Mouse (Mus musculus) hindbrain, embryonic 11.5 days (tissue): ENCODE measurements at regions not wholly inside any gene's neighbourhood (a gene's known extent, or its start where the extent isn't known, plus 50 kb on each side); places are given as distances from the start of the nearest gene placed in this dataset.

Source experiments
- ATAC-seq: fragments of 200-750 bp; cut with Nextera tagmentation; 2 replicates; pipeline ENCODE4 v1.8.0; 2017; ENCODE audit warnings: mild to moderate bottlenecking, moderate TSS enrichment, moderate library complexity; ENCODE audit not compliant: low FRiP score
- DNase-seq: peaks from one replicate; pipeline ENCODE4 v3.0.0-alpha.2; 2015; ENCODE audit warnings: low spot score
- H3K27ac ChIP-seq: fragments of 300-500 bp; sonication (generic); 2 replicates; pipeline ENCODE4 v1.5.1; 2014; ENCODE audit warnings: mild to moderate bottlenecking, low read depth, low read length
- H3K27me3 ChIP-seq: fragments of 300-500 bp; sonication (generic); 2 replicates; pipeline ENCODE4 v1.6.1; 2014; ENCODE audit warnings: mild to moderate bottlenecking, low read length, moderate library complexity, mixed read lengths; ENCODE audit not compliant: control insufficient read depth, insufficient read depth
- H3K36me3 ChIP-seq: fragments of 300-500 bp; sonication (generic); 2 replicates; pipeline ENCODE4 v1.6.1; 2014; ENCODE audit warnings: mild to moderate bottlenecking, low read length, moderate library complexity, mixed read lengths; ENCODE audit not compliant: control insufficient read depth, insufficient read depth
- H3K4me1 ChIP-seq: fragments of 300-500 bp; sonication (generic); replicated peaks from 2 replicates; pipeline ENCODE4 v1.6.1; 2014; ENCODE audit warnings: low read length, mixed read lengths; ENCODE audit not compliant: control insufficient read depth, insufficient read depth
- H3K4me2 ChIP-seq: fragments of 300-500 bp; sonication (generic); replicated peaks from 2 replicates; pipeline ENCODE4 v1.6.1; 2014; ENCODE audit warnings: mild to moderate bottlenecking, low read depth, low read length
- H3K4me3 ChIP-seq: fragments of 300-500 bp; sonication (generic); 2 replicates; pipeline ENCODE4 v1.5.1; 2014; ENCODE audit warnings: low read depth, low read length
- H3K9ac ChIP-seq: fragments of 300-500 bp; sonication (generic); 2 replicates; pipeline ENCODE4 v1.6.1; 2014; ENCODE audit warnings: low read depth, low read length
- H3K9me3 ChIP-seq: fragments of 300-500 bp; sonication (generic); 2 replicates; pipeline ENCODE4 v1.6.1; 2016; ENCODE audit warnings: low read length; ENCODE audit not compliant: control insufficient read depth
- WGBS: fragments of 180-500 bp; shearing (Covaris S2); extraction: QIAGEN DNeasy Blood & Tissue Kit; methylation state at CpG from one replicate; pipeline ENCODE4 v1.1.7; 2014; 5-methylcytosine and 5-hydroxymethylcytosine counted together

DNA sequence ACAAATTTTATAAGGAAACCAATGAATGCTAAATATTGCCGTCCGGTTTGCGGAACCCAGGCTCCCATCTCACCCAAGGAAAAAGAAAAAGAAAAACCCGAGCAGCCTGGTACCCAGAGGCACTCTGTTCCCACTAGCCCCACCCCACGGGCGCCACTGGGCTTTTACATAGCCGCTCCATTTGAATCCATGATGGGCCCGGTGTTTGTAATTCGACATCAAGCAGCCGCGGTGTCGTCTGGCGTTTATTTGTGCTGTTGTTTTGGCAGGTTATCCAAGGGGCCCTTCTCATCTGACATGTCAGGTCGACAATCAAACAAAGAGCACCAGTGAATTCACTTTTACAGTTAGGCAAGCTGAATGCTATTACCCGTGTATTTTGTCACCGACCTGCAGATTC lies 68.8 kb upstream of the Mgmt start:
- no peak overlapping the region for H3K4me3 ChIP-seq
- peak; percentile 58 for DNase-seq
- 0 out of 2 replicates have a peak overlapping the region, but pooled peaks have one; percentile 11 for H3K9ac ChIP-seq

DNA sequence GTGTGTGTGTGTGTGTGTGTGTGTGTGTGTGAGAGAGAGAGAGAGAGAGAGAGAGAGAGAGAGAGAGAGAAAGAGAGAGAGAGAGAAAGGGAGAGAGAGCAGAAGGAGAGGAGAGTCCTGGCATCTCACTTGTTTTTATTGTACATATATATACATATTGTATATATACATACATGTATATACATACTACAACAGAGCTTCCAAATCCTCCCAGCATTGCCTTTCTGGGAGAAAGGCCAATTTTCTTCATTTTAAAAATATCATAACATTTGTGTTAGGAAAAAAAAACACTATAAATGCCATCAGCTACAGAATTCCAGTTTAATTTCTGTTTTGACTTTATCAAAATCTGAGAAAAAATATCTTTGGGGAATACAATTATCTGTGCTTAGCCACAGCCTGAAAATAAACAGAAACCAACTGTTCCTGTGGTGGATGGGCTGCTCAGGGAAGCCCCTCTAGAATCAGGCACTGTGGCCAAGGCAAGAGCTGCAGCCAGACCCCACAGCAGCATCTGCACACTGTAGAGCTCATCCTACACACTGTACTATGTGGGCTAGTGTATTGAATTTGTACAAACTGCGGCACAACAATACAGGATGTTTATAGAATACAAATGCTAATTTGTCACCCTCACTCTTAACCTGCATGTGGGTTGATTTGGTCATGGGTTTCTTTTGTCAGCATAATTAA lies 64.6 kb upstream of the Mgmt start:
- peaks cover 7% of the 10 kb centered on the region; the same call in 1 of the 2 replicates for H3K4me1 ChIP-seq
- ATAC-seq: no peak
- H3K9ac ChIP-seq: no peak overlapping the region
- DNase-seq: no peak
- no peak overlapping the region for H3K4me3 ChIP-seq
- no peak overlapping the region for H3K4me2 ChIP-seq
- H3K9me3 ChIP-seq: no peaks in the 10 kb centered on the region
- no peaks in the 10 kb centered on the region for H3K27me3 ChIP-seq
- H3K36me3 ChIP-seq: no peaks in the 10 kb centered on the region
- WGBS: 100% methylated on average over 1 of the region's 1 CpGs
- H3K27ac ChIP-seq: no peak overlapping the region

More for the DNA sequence above, 68.8 kb upstream of the Mgmt start:
- no peak overlapping the region for H3K27ac ChIP-seq
- WGBS: 20% methylated on average over 16 of the region's 16 CpGs
- H3K4me1 ChIP-seq: peaks cover 7% of the 10 kb centered on the region; the same call in 1 of the 2 replicates
- no peaks in the 10 kb centered on the region for H3K27me3 ChIP-seq
- no peaks in the 10 kb centered on the region for H3K9me3 ChIP-seq
- peak overlapping the region; percentile 31 for H3K4me2 ChIP-seq
- ATAC-seq: no peak
- H3K36me3 ChIP-seq: no peaks in the 10 kb centered on the region

- H3K4me3 ChIP-seq: no peak overlapping the region
- WGBS: 78% methylated on average over 7 of the region's 7 CpGs
- H3K27ac ChIP-seq: no peak overlapping the region
- H3K9ac ChIP-seq: no peak overlapping the region
- no peaks in the 10 kb centered on the region for H3K27me3 ChIP-seq
- H3K36me3 ChIP-seq: no peaks in the 10 kb centered on the region
- ATAC-seq (no peak), DNase-seq (no peak)
- H3K4me2 ChIP-seq: no peak overlapping the region
- H3K9me3 ChIP-seq: no peaks in the 10 kb centered on the region
- H3K4me1 ChIP-seq: no peaks in the 10 kb centered on the region
Measured at GRCm38 (mm10) chr7:136832419-136832818, 62.0 kb upstream of the Mgmt start.

DNA sequence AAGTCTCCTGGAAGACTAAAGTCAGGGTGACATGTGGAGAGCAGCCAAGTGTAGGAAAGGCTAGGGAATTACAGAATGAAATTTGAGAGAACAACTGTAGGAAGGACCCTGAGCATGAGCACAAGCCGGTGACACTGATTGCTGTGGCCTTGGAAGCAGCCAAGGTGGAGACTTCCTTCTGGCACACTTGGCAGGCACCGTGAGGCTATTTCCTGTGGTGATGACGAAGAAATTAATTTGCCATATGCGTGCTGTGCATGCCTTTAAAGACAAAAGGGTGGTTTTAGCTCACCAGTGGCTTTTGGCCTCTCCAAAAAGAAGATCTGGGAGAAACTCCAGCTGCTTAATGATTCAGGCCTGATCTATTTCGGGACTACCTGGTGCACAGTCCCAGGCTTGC lies 55.4 kb upstream of the Mgmt start:
- ATAC-seq (no peak), DNase-seq (no peak)
- Histone ChIP-seq H3K27me3 (no peaks in the 10 kb centered on the region), H3K4me1 (no peaks in the 10 kb centered on the region), H3K36me3 (no peaks in the 10 kb centered on the region), H3K9me3 (no peaks in the 10 kb centered on the region), H3K27ac (no peak overlapping the region), H3K4me2 (no peak overlapping the region), H3K4me3 (no peak overlapping the region), H3K9ac (no peak overlapping the region)
- WGBS: 76% methylated on average over 5 of the region's 5 CpGs

DNA sequence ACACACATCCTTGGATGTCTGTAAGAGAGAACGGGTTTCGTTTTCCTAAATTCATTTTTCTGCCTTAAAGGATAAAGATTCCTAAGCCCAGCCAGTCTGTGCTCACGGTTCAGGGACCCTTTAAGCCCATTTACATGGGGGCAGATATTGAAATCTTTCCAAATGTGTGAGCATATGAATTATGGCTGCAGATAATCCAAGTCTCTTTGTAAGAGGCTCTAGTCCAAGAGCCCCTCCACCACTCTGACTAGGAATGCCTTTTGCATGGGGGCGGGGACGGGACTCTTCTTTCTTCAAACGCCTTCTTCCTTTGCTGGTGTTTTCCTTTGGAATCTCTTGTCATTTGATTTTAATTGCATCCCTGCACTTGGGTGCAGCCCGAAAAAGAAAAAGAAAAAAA lies 54.2 kb upstream of the Mgmt start:
- ATAC-seq: no peak
- DNase-seq: no peak
- no peaks in the 10 kb centered on the region for H3K9me3 ChIP-seq
- no peaks in the 10 kb centered on the region for H3K27me3 ChIP-seq
- H3K9ac ChIP-seq: no peak overlapping the region
- 75% methylated on average over 7 of the region's 7 CpGs for WGBS
- H3K4me2 ChIP-seq: no peak overlapping the region
- peaks cover 4% of the 10 kb centered on the region; the same call in 1 of the 2 replicates for H3K4me1 ChIP-seq
- H3K36me3 ChIP-seq: no peaks in the 10 kb centered on the region
- H3K27ac ChIP-seq: no peak overlapping the region
- no peak overlapping the region for H3K4me3 ChIP-seq

- no peak for ATAC-seq
- Histone ChIP-seq H3K9ac (no peak overlapping the region), H3K36me3 (no peaks in the 10 kb centered on the region), H3K27ac (no peak overlapping the region), H3K4me3 (no peak overlapping the region), H3K27me3 (no peaks in the 10 kb centered on the region), H3K4me1 (peaks cover 13% of the 10 kb centered on the region), H3K4me2 (no peak overlapping the region), H3K9me3 (no peaks in the 10 kb centered on the region)
- no peak for DNase-seq
- 44% methylated on average over 7 of the region's 7 CpGs for WGBS
Measured at GRCm38 (mm10) chr7:136842751-136843150, 51.7 kb upstream of the Mgmt start.

DNA sequence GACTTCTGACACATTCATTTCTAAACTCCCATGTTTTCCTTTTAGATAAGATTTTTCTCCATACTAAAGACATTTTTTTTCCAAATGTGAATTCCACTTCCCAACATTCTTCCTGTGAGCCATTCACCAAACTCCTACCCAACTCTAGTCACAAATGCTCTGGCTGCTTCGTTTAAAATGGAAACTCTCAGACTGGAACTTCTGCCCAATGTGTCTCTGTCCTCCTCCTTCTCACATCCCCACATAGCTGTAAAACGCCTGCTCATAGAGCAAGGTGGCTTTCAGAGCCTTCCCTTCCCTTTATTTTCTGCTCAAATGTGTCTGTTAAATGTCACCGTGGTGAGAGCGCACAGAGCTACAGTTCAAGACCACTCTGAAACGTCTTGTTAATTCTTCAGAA lies 50.1 kb upstream of the Mgmt start:
- H3K9ac ChIP-seq: no peak overlapping the region
- no peaks in the 10 kb centered on the region for H3K9me3 ChIP-seq
- WGBS: 35% methylated on average over 5 of the region's 5 CpGs
- no peaks in the 10 kb centered on the region for H3K36me3 ChIP-seq
- H3K4me1 ChIP-seq: peaks cover 13% of the 10 kb centered on the region
- H3K27me3 ChIP-seq: no peaks in the 10 kb centered on the region
- no peak overlapping the region for H3K27ac ChIP-seq
- ATAC-seq (no peak), DNase-seq (no peak)
- H3K4me3 ChIP-seq: no peak overlapping the region
- H3K4me2 ChIP-seq: no peak overlapping the region
